Mouse (Mus musculus) brain, embryonic 14.5 days (tissue): ENCODE data around the gene Capn11.

Experiments
- CTCF ChIP-seq: fragments of 200-500 bp; IDR thresholded peaks from 2 replicates; pipeline ENCODE4 v1.5.1; 2012; ENCODE audit warnings: inconsistent platforms, mild to moderate bottlenecking, moderate library complexity, borderline replicate concordance; ENCODE audit not compliant: insufficient read depth, insufficient read length; ENCODE audit errors: extremely low read depth
- POLR2A ChIP-seq: fragments of 200-500 bp; IDR thresholded peaks from 2 replicates; pipeline ENCODE4 v1.6.1; 2012; ENCODE audit warnings: mild to moderate bottlenecking, inconsistent platforms, borderline replicate concordance; ENCODE audit not compliant: poor library complexity, insufficient read depth, insufficient read length, severe bottlenecking; ENCODE audit errors: extremely low read depth

DNA sequence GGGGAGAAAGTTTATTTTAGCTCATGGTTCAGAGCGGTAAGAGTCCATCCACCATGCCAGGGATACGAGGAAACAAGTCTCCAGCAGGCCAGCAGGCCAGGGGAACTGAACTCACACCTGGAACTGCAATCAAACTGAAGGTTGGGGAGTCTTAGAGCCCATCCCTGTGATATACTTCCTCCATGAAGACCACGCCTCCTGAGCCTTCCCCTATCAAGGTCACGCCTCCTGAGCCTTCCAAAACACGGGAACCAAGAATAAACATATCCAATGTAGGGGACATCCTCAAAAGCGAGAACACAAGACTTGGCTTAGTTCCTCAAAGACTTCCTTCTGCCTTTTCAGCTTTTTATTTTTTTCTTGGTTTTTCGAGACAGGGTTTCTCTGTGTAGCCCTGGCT, 46.2 kb downstream of the Capn11 start:
- TF ChIP-seq POLR2A (no peak), CTCF (no peak)
